Mouse (Mus musculus) neural tube, embryonic 13.5 days (tissue): ENCODE results near the gene Ctla2b. TPM values are rescaled to one million over a fixed set of nuclear protein-coding genes. Genes with fewer than 3 reads are reported as not detected.
"Not testable (repeated sequence)": the region's sequence is repeated elsewhere in the genome, so short reads cannot be mapped to it uniquely, and the experiment has no call there.

Experiments
- ATAC-seq: fragments of 200-750 bp; cut with Nextera tagmentation; 2 replicates; pipeline ENCODE4 v1.8.0; 2017; ENCODE audit warnings: low read depth, mild to moderate bottlenecking, moderate TSS enrichment, moderate library complexity
- H3K27ac ChIP-seq: fragments of 300-500 bp; sonication (generic); replicated peaks from 2 replicates; pipeline ENCODE4 v1.5.1; 2015; ENCODE audit warnings: moderate library complexity, mild to moderate bottlenecking, inconsistent platforms
- H3K27me3 ChIP-seq: fragments of 300-500 bp; sonication (generic); 2 replicates; pipeline ENCODE4 v1.6.1; 2015; ENCODE audit warnings: mild to moderate bottlenecking, inconsistent platforms
- H3K36me3 ChIP-seq: fragments of 300-500 bp; sonication (generic); 2 replicates; pipeline ENCODE4 v1.6.1; 2015; ENCODE audit warnings: mild to moderate bottlenecking, inconsistent platforms
- H3K4me1 ChIP-seq: fragments of 300-500 bp; sonication (generic); replicated peaks from 2 replicates; pipeline ENCODE4 v1.6.1; 2015; ENCODE audit warnings: inconsistent platforms
- H3K4me2 ChIP-seq: fragments of 300-500 bp; sonication (generic); 2 replicates; pipeline ENCODE4 v1.6.1; 2015; ENCODE audit warnings: inconsistent platforms, mild to moderate bottlenecking, moderate library complexity
- H3K4me3 ChIP-seq: fragments of 300-500 bp; sonication (generic); 2 replicates; pipeline ENCODE4 v1.5.1; 2015; ENCODE audit warnings: mild to moderate bottlenecking, inconsistent platforms
- H3K9ac ChIP-seq: fragments of 300-500 bp; sonication (generic); 2 replicates; pipeline ENCODE4 v1.6.1; 2015; ENCODE audit warnings: moderate library complexity, mild to moderate bottlenecking, inconsistent platforms
- H3K9me3 ChIP-seq: fragments of 300-500 bp; sonication (generic); 2 replicates; pipeline ENCODE4 v1.6.1; 2016; ENCODE audit warnings: inconsistent platforms
- WGBS: fragments of 180-500 bp; shearing (Covaris S2); methylation state at CpG from one replicate; pipeline ENCODE4 v1.1.7; 2015; 5-methylcytosine and 5-hydroxymethylcytosine counted together
- polyA plus RNA-seq: library from polyadenylated mRNA; unstranded; fragments of >200 nt; fragmentation: Nextera tagmentation; extraction: Ambion mirVana; gene quantifications from 2 replicates; pipeline ENCODE4 v1.2.1, GENCODE M21; 2015

The Ctla2b gene
- polyA plus RNA-seq: 1.0 and 2.9 TPM in 2 replicates

DNA sequence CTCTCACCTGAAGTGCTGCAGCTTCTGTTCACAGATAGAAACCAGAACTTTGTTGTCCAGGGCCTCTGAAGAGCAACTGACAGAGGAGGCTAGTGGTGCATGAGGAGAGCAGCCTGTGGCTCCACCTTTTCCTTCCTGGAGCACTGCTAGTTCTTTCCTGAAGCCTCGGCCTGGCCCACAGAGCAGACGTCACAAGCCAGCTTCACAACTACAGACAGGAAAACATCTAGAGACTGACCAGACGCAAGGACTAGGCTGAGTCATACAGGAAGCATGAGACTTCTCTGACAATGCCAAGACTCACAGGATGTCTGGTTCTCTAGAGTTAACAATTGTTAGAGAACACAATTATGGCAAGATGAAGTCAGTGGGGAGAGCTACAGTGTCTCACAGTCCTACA is at the start of gene Ctla2b:
Ctla2b (minus strand) TSS at position 120 of the 400 bp plus-strand sequence.
- Histone ChIP-seq H3K27ac (no peak within 1 kb of the TSS), H3K36me3 (no peaks in the 10 kb centered on the region), H3K4me3 (no peak within 1 kb of the TSS), H3K4me2 (no peak within 1 kb of the TSS), H3K27me3 (no peaks in the 10 kb centered on the region), H3K9me3 (peaks cover 10% of the 10 kb centered on the region; the same call in 1 of the 2 replicates), H3K9ac (no peak within 1 kb of the TSS), H3K4me1 (no peaks in the 10 kb centered on the region)
- ATAC-seq: no peak
- 85% methylated on average over 3 of the region's 3 CpGs for WGBS

DNA sequence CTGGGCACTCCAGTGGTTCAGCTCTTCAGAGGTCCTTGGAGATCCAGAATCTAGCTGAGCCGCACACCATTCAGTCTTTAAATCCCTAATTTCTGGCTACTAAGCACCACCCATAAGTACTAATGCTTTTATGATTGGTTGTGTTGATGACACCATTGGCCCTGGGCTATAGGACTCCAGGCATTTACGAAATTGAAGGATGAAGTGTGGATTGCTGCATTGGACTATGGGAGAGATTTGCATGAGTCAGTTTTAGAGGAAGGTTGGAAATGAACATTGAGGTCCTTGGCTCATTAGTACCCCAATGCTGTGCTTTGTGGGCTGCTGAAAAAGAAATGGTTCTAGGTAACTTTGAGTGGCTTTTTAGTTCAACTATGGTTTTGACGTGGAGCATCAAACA is 44.6 kb upstream of the Ctla2b start, which contains the start of gene Tpbpa:
Tpbpa (minus strand) TSS at position 101 of the 400 bp plus-strand sequence.
- H3K27ac ChIP-seq, H3K4me1 ChIP-seq, H3K4me2 ChIP-seq, H3K27me3 ChIP-seq, H3K4me3 ChIP-seq, H3K9ac ChIP-seq, H3K9me3 ChIP-seq, ATAC-seq, H3K36me3 ChIP-seq: not testable (repeated sequence)
- WGBS: 73% methylated on average over 3 of the region's 3 CpGs

DNA sequence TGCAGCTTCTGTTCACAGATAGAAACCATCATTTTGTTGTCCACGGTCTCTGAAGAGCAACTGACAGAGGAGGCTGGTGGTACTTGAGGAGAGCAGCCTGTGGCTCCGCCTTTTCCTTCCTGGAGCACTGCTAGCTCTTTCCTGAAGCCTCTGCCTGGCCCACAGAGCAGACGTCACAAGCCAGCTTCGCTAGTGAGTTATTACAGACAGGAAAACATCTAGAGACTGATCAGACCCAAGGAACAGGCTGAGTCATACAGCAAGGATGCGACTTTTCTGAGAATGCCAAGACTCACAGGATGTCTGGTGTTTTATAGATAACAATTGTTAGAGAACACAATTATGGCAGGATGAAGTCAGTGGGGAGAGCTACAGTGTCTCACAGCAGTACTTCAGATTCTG is 39.3 kb upstream of the Ctla2b start, which contains the start of the genes Gm49391 and Ctla2a:
Gm49391 (minus strand) TSS at position 72 of the 402 bp plus-strand sequence.
Ctla2a (minus strand) TSS at position 126 of the 402 bp plus-strand sequence.
- Histone ChIP-seq H3K27me3 (no peaks in the 10 kb centered on the region), H3K9ac (no peak within 1 kb of the TSS)

DNA sequence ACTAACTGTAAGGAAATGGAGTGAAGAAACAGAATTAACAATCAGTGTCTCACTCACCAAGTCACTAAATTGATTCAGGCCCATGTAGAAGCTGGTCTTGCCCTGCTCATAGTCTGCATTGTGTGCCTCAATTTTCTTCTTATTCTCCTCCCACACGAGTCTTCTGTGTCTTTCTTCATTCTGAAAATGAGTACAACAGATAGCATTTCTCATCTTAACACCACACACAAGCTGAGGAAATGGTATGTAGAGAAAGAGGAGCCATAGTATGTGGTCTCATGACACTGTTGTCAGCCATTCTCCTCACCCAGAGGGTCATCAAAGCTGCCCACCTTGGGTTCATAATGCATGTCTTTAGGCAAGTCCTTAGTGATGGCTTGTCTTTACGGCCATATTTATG is 38.2 kb upstream of the Ctla2b start, which contains the start of gene Gm49393:
Gm49393 (minus strand) TSS at position 101 of the 400 bp plus-strand sequence.
- H3K9ac ChIP-seq, H3K27ac ChIP-seq, ATAC-seq, H3K4me1 ChIP-seq, H3K4me3 ChIP-seq, H3K27me3 ChIP-seq, H3K36me3 ChIP-seq, H3K4me2 ChIP-seq, H3K9me3 ChIP-seq: not testable (repeated sequence)
- 81% methylated on average over 2 of the region's 2 CpGs for WGBS

More for the DNA sequence above, 39.3 kb upstream of the Ctla2b start, which contains the start of the genes Gm49391 and Ctla2a:
- no peak for ATAC-seq
- no peak within 1 kb of the TSS for H3K4me3 ChIP-seq
- WGBS: 69% methylated on average over 5 of the region's 5 CpGs
- H3K4me1 ChIP-seq: no peaks in the 10 kb centered on the region
- no peak within 1 kb of the TSS for H3K27ac ChIP-seq
- no peak within 1 kb of the TSS for H3K4me2 ChIP-seq
- no peaks in the 10 kb centered on the region for H3K36me3 ChIP-seq
- peaks cover 8% of the 10 kb centered on the region for H3K9me3 ChIP-seq

DNA sequence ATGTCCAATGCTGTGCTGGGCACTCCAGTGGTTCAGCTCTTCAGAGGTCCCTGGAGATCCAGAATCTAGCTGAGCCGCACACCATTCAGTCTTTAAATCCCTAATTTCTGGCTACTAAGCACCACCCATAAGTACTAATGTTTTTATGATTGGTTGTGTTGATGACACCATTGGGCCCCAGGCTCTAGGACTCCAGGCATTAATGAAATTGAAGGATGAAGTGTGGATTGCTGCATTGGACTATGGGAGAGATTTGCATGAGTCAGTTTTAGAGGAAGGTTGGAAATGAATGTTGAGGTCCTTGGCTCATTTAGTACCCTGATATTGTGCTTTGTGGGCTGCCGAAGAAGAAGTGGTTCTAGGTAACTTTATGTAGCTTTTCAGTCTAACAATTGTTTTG is 7.5 kb upstream of the Ctla2b start, which contains the start of gene Tpbpb:
Tpbpb (minus strand) TSS at position 101 of the 400 bp plus-strand sequence.
- ATAC-seq, H3K9me3 ChIP-seq, H3K4me1 ChIP-seq, H3K4me3 ChIP-seq, H3K27me3 ChIP-seq, H3K4me2 ChIP-seq, H3K36me3 ChIP-seq, H3K27ac ChIP-seq, H3K9ac ChIP-seq: not testable (repeated sequence)
- 95% methylated on average over 2 of the region's 2 CpGs for WGBS

DNA sequence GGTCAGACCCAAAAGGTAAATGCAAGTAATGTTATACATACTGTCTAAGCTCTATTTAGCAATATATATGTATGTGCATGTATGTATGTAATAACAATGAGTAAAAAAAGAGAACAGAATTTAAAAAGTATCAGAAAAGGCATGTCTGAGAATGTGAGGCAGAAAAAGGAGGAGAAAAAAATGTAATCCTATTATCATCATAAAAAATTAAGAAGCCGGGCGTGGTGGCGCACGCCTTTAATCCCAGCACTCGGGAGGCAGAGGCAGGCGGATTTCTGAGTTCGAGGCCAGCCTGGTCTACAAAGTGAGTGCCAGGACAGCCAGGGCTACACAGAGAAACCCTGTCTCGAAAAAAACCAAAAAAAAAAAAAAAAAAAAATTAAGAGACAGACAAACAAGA is 453 bp downstream of the Ctla2b start, which contains the start of gene Gm49392:
Gm49392 (minus strand) TSS at position 101 of the 400 bp plus-strand sequence.
- not testable (repeated sequence) for H3K9me3 ChIP-seq, H3K4me3 ChIP-seq, ATAC-seq, H3K27ac ChIP-seq, H3K27me3 ChIP-seq, H3K4me2 ChIP-seq, H3K9ac ChIP-seq, H3K4me1 ChIP-seq, H3K36me3 ChIP-seq
- 87% methylated on average over 8 of the region's 8 CpGs for WGBS

DNA sequence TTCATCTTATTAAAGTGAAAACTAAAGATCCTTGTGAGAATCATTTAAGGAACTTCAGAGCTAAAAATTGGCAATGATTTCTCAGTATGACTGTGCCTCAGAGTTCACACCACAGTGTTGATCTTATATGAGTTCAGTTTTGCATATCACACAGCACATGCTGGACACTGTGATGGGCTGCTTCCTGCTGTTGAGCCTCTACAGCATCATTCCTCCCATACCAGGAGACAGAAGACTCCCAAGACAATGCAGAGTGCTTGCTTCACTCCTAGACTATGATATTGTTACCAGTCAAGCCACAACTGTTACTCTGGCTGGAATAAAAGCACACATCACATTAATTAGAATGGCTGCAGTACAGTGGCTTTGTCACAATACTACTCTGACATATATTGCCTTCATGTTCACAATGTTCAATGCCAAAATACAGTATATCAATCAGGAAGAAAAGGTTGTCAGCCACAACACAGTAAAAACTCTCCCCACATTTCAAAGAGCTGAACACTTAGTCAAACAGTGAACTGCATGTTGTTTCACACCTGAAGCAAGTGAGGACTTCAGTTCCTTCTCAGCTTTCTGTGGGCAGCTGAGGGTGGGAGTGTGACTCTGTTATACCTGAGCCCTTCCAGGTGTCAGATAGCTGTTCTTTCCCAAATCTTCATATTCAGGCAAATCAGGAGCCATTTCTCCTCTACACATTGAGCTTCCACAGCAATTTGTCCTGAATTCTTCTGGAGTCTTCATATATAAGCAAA is 1.7 kb downstream of the Ctla2b start:
- Histone ChIP-seq H3K4me3 (no peak overlapping the region), H3K36me3 (no peaks in the 10 kb centered on the region), H3K9ac (no peak overlapping the region), H3K27me3 (no peaks in the 10 kb centered on the region), H3K27ac (no peak overlapping the region), H3K4me1 (no peaks in the 10 kb centered on the region), H3K4me2 (no peak overlapping the region), H3K9me3 (peaks cover 6% of the 10 kb centered on the region; the same call in 1 of the 2 replicates)
- no peak for ATAC-seq

DNA sequence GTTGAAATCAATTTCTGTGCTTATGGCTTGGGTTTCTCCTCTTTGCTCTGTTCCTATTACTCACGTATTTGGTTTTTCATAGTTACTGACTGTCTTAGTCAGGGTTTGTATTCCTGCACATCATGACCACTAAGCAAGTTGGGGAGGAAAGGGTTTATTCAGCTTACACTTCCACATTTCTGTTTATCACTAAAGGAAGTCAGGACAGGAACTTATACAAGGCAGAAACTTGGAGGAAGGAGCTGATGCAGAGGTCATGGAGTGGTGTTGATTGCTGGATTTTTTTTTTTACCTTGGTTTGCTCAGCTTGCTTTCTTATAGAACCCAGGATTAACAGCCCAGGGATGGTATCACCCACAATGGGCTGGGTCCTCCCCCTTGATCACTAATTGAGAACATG is 4.9 kb downstream of the Ctla2b start:
- no peak overlapping the region for H3K27ac ChIP-seq
- H3K27me3 ChIP-seq: no peaks in the 10 kb centered on the region
- H3K4me3 ChIP-seq: no peak overlapping the region
- H3K9ac ChIP-seq: no peak overlapping the region
- no peaks in the 10 kb centered on the region for H3K36me3 ChIP-seq
- peaks cover 9% of the 10 kb centered on the region; the same call in 1 of the 2 replicates for H3K9me3 ChIP-seq
- no peak for ATAC-seq
- WGBS: 92% methylated on average over 1 of the region's 1 CpGs
- no peak overlapping the region for H3K4me2 ChIP-seq
- no peaks in the 10 kb centered on the region for H3K4me1 ChIP-seq

DNA sequence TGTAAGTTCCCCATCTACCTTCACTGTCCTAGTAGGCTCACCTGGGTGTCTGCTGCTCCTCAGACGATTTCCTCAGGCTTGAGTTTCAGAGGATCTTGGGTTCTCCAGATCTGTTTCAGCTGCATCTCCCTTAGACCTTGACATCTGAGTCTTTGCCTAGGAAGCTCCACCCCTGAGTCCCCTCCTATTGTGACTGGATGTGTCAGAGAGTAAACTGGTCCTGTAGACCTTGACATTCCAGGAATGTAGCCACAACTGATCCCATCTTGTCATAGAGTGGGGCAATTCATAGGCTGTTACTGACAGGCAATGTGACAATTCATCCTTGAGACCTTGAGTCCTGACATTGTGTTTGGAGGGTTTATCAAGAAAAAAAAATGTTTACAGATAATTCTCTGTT is 33.0 kb downstream of the Ctla2b start, which contains the start of gene 4930486L24Rik:
4930486L24Rik (minus strand) TSS at position 195 of the 400 bp plus-strand sequence.
- no peak within 1 kb of the TSS for H3K27ac ChIP-seq
- H3K9me3 ChIP-seq: no peaks in the 10 kb centered on the region
- H3K9ac ChIP-seq: no peak within 1 kb of the TSS
- 77% methylated on average over 1 of the region's 1 CpGs for WGBS
- H3K27me3 ChIP-seq: no peaks in the 10 kb centered on the region
- no peak within 1 kb of the TSS for H3K4me3 ChIP-seq
- ATAC-seq: no peak
- no peak within 1 kb of the TSS for H3K4me2 ChIP-seq
- no peaks in the 10 kb centered on the region for H3K4me1 ChIP-seq
- no peaks in the 10 kb centered on the region for H3K36me3 ChIP-seq

DNA sequence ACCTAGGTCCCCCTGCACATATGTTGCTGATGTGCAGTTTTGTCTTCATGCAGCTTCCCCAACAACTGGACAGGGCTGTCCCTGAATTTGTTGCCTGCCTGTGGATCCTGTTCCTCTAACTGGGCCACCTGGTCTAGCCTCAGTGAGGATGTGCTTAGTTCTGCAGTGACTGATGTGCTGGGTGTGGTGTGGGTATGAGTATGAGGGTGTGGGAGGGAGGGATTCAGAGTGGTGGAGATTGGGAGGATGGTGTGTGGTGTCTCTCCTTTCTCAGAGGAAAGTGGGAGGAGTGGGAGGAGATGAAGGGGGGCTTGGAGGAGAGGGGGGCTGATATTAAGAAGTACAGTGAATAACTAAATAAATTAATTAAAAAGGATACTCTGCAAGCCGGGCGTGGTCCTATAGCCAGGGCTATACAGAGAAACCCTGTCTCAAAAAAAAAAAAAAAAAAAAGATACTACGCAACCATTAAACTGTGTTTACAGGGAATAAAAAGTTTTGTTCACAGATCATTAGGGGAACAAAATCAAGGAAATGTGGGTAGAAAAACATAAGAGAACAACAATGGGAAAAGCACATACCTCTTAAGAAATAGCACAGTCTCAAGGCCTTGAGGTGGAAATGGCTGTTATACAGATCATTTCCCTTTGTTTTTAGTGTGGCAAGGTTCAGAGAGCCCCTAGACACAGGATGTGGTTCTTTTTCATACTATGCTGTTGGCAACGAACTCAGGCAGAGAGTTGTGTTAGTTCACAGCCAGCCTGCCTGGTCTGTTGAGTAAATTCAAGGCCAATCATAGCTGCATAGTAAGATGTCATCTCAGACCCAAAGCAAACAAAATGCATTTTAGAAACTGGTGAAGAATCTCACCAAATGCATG is 48.8 kb downstream of the Ctla2b start:
- no peaks in the 10 kb centered on the region for H3K9me3 ChIP-seq
- H3K4me2 ChIP-seq: no peak overlapping the region
- no peak for ATAC-seq
- no peak overlapping the region for H3K9ac ChIP-seq
- 80% methylated on average over 4 of the region's 4 CpGs for WGBS
- no peaks in the 10 kb centered on the region for H3K27me3 ChIP-seq
- H3K4me1 ChIP-seq: no peaks in the 10 kb centered on the region
- H3K4me3 ChIP-seq: no peak overlapping the region
- no peaks in the 10 kb centered on the region for H3K36me3 ChIP-seq
- no peak overlapping the region for H3K27ac ChIP-seq
